Mouse (Mus musculus) lung, postnatal 36 days (tissue): ENCODE data around the gene Actrt2.
A peak's percentile ranks its signal among the peaks of the same experiment; 100 is the strongest.

Experiments
- DNase-seq: peaks from one replicate; pipeline ENCODE4 v3.0.0; 2022; ENCODE audit warnings: mixed read lengths

Gene Actrt2

GRCm38 (mm10) chr4:154637468-154638319, 30.0 kb downstream of the Actrt2 start:
- no peak for DNase-seq

- DNase-seq: peak; percentile 70
These were observed 30.9 kb downstream of the Actrt2 start, which contains the start of gene Prdm16 for GRCm38 (mm10) chr4:154636721-154637311. Gene Prdm16 (minus strand): TSS chr4:154636873.

- DNase-seq: peak; percentile 68
These were observed 31.6 kb downstream of the Actrt2 start for GRCm38 (mm10) chr4:154636053-154636433.

- DNase-seq: peak; percentile 27
These were observed 32.2 kb downstream of the Actrt2 start for GRCm38 (mm10) chr4:154635241-154636052.

- DNase-seq: no peak
These were observed 33.0 kb downstream of the Actrt2 start for GRCm38 (mm10) chr4:154634470-154635240.

- DNase-seq: no peak
These were observed 33.7 kb downstream of the Actrt2 start for GRCm38 (mm10) chr4:154634001-154634400.

- DNase-seq: no peak
These were observed 34.6 kb downstream of the Actrt2 start for GRCm38 (mm10) chr4:154632800-154633764.

- peak; percentile 35 for DNase-seq
These were observed 36.9 kb downstream of the Actrt2 start for GRCm38 (mm10) chr4:154630763-154631162.

- no peak for DNase-seq
These were observed 40.1 kb downstream of the Actrt2 start for GRCm38 (mm10) chr4:154627419-154628142.

GRCm38 (mm10) chr4:154626282-154626681, 41.4 kb downstream of the Actrt2 start:
- DNase-seq: peak; percentile 37

GRCm38 (mm10) chr4:154625710-154626109, 42.0 kb downstream of the Actrt2 start:
- no peak for DNase-seq

GRCm38 (mm10) chr4:154623241-154623640, 44.4 kb downstream of the Actrt2 start:
- no peak for DNase-seq

- DNase-seq: no peak
These were observed 45.1 kb downstream of the Actrt2 start for GRCm38 (mm10) chr4:154622521-154622920.
